ENCODE assay signal across 19 mouse cellular contexts in genomic region chr2:164438257-164438656, GRCm38 (mm10). TPM values are rescaled to one million over a fixed set of nuclear protein-coding genes. Genes with fewer than 3 reads are reported as not detected.
A peak's percentile ranks its signal among the peaks of the same experiment; 100 is the strongest.
DNase-seq lines count a peak whose midpoint lies in the region; ATAC-seq and TF ChIP-seq lines count a peak whose summit lies in the region.
"Had no signal": no experiment of that assay in that cellular context is flagged by ENCODE, and none has a peak within 500 bp of the region (broad histone marks: within the 10 kb centered on the region; RNA-seq: fewer than 3 reads in every experiment).

No protein-coding gene starts in this region.

- H3K4me2 ChIP-seq in intestine, embryonic 16.5 days (ENCODE audit: low read depth, low read length): peak overlapping the region; percentile 84
- peak overlapping the region; percentile 32 for H3K4me2 ChIP-seq in liver, embryonic 11.5 days
- H3K4me2 ChIP-seq in stomach, embryonic 14.5 days (replicated peaks; ENCODE audit: low read depth, low read length): peak overlapping the region; percentile 13
- H3K4me2 ChIP-seq: forebrain, embryonic 13.5 days; limb, embryonic 15.5 days; midbrain, embryonic 11.5 days had no signal

- H3K9ac ChIP-seq in liver, adult 2 months (ENCODE audit: low read depth, low read length): peak overlapping the region; percentile 60
- H3K9ac ChIP-seq in intestine, embryonic 16.5 days (ENCODE audit: low read depth, low read length): 0 out of 2 replicates have a peak overlapping the region, but pooled peaks have one; percentile 20
- no peak overlapping the region for H3K9ac ChIP-seq in liver, embryonic 11.5 days (ENCODE audit: low read depth, low read length)
- no peak overlapping the region for H3K9ac ChIP-seq in stomach, embryonic 14.5 days (replicated peaks; ENCODE audit: low read depth, low read length)
- H3K9ac ChIP-seq: forebrain, embryonic 13.5 days; limb, embryonic 15.5 days had no signal

- H3K4me1 ChIP-seq in liver, adult 2 months (ENCODE audit: control insufficient read depth, insufficient read depth, low read length): peaks cover 26% of the 10 kb centered on the region
- H3K4me1 ChIP-seq in intestine, embryonic 16.5 days (ENCODE audit: control insufficient read depth, insufficient read depth, low read length): peaks cover 52% of the 10 kb centered on the region
- peaks cover 22% of the 10 kb centered on the region for H3K4me1 ChIP-seq in liver, embryonic 11.5 days (replicated peaks; ENCODE audit: control insufficient read depth, insufficient read depth, low read length)
- peaks cover 63% of the 10 kb centered on the region for H3K4me1 ChIP-seq in stomach, embryonic 14.5 days (ENCODE audit: control insufficient read depth, insufficient read depth, low read length)

- H3K79me2 ChIP-seq in liver, adult 2 months (ENCODE audit: control insufficient read depth, insufficient read depth, low read length): peaks cover 50% of the 10 kb centered on the region

- TF ChIP-seq POLR2A in liver, adult 2 months (IDR thresholded peaks at IDR 0.05; ENCODE audit: extremely low read depth, insufficient read depth, low read length): no peak

- H3K36me3 ChIP-seq in liver, adult 2 months (ENCODE audit: control insufficient read depth, insufficient read depth, low read length): peaks cover 18% of the 10 kb centered on the region; the same call in 1 of the 2 replicates
- no peaks in the 10 kb centered on the region for H3K36me3 ChIP-seq in intestine, embryonic 16.5 days (ENCODE audit: control insufficient read depth, insufficient read depth, low read length)
- H3K36me3 ChIP-seq in liver, embryonic 11.5 days (ENCODE audit: control insufficient read depth, insufficient read depth, low read length): no peaks in the 10 kb centered on the region
- no peaks in the 10 kb centered on the region for H3K36me3 ChIP-seq in stomach, embryonic 14.5 days (ENCODE audit: control insufficient read depth, insufficient read depth, low read length)
- H3K36me3 ChIP-seq: heart, embryonic 10.5 days; limb, embryonic 15.5 days had no signal

- H3K4me3 ChIP-seq in liver, adult 2 months (ENCODE audit: insufficient read depth, low read depth, low read length): peak overlapping the region; percentile 75
- H3K4me3 ChIP-seq in intestine, embryonic 16.5 days (ENCODE audit: low read length): peak overlapping the region; percentile 30
- no peak overlapping the region for H3K4me3 ChIP-seq in liver, embryonic 11.5 days (ENCODE audit: low read depth, low read length)
- no peak overlapping the region for H3K4me3 ChIP-seq in stomach, embryonic 14.5 days (ENCODE audit: low read depth, low read length)
- H3K4me3 ChIP-seq: forebrain, embryonic 13.5 days; heart, embryonic 10.5 days; limb, embryonic 15.5 days had no signal

- TF ChIP-seq CTCF in liver, adult 2 months (IDR thresholded peaks at IDR 0.05; ENCODE audit: low read depth, low read length): 0 out of 2 replicates have a peak, but pooled peaks have one; percentile 6

- ATAC-seq in intestine, embryonic 16.5 days: peak; percentile 25
- no peak for ATAC-seq in liver, embryonic 11.5 days (replicated peaks; ENCODE audit: low FRiP score)
- peak; percentile 51 for ATAC-seq in stomach, embryonic 14.5 days (ENCODE audit: insufficient number of reproducible peaks, insufficient read depth, low FRiP score, low read depth)
- ATAC-seq: forebrain, embryonic 13.5 days had no signal

- WGBS in liver, adult 2 months: 18% methylated on average over 8 of the region's 8 CpGs
- 37% methylated on average over 8 of the region's 8 CpGs for WGBS in intestine, embryonic 16.5 days
- 56% methylated on average over 8 of the region's 8 CpGs for WGBS in liver, embryonic 11.5 days
- 32% methylated on average over 8 of the region's 8 CpGs for WGBS in stomach, embryonic 14.5 days

- peak overlapping the region; percentile 59 for H3K27ac ChIP-seq in liver, adult 2 months (replicated peaks; ENCODE audit: insufficient read depth, low read depth, low read length)
- H3K27ac ChIP-seq in intestine, embryonic 16.5 days (ENCODE audit: low read length): peak overlapping the region; percentile 95
- H3K27ac ChIP-seq in liver, embryonic 11.5 days (ENCODE audit: low read depth, low read length): no peak overlapping the region
- peak overlapping the region; percentile 86; the same call in 1 of the 2 replicates for H3K27ac ChIP-seq in stomach, embryonic 14.5 days (ENCODE audit: low read length)
- H3K27ac ChIP-seq: forebrain, embryonic 13.5 days; heart, embryonic 10.5 days had no signal

- intact Hi-C loops in left cerebral cortex, postnatal 4 days (cut with DNase I): no loop called here

- H3K27me3 ChIP-seq in liver, adult 2 months (ENCODE audit: control insufficient read depth, insufficient read depth, low read length): no peaks in the 10 kb centered on the region
- no peaks in the 10 kb centered on the region for H3K27me3 ChIP-seq in intestine, embryonic 16.5 days (replicated peaks; ENCODE audit: control insufficient read depth, insufficient read depth, low read length)
- peaks cover 35% of the 10 kb centered on the region for H3K27me3 ChIP-seq in liver, embryonic 11.5 days (replicated peaks; ENCODE audit: control insufficient read depth, insufficient read depth, low read length)
- H3K27me3 ChIP-seq in stomach, embryonic 14.5 days (ENCODE audit: control insufficient read depth, insufficient read depth, low read length): no peaks in the 10 kb centered on the region
- H3K27me3 ChIP-seq: limb, embryonic 15.5 days had no signal

- no peaks in the 10 kb centered on the region for H3K9me3 ChIP-seq in intestine, embryonic 16.5 days (ENCODE audit: control insufficient read depth, low read length)
- no peaks in the 10 kb centered on the region for H3K9me3 ChIP-seq in liver, embryonic 11.5 days (ENCODE audit: control insufficient read depth, low read length)
- no peaks in the 10 kb centered on the region for H3K9me3 ChIP-seq in stomach, embryonic 14.5 days (ENCODE audit: control insufficient read depth, low read depth, low read length)
- H3K9me3 ChIP-seq: forebrain, embryonic 13.5 days; heart, embryonic 10.5 days; limb, embryonic 15.5 days had no signal

- DNase-seq in liver, adult 2 months (ENCODE audit: extremely low read depth, low read depth, low spot score): peak; percentile 87
- DNase-seq in liver: no peak
- DNase-seq in liver, embryonic 11.5 days (ENCODE audit: low spot score): no peak
- DNase-seq in thymus, adult 18-20 months: no peak
- DNase-seq in left cerebral cortex, postnatal 4 days: no peak
- no peak for DNase-seq in spleen, postnatal 4 days (ENCODE audit: low spot score in 2 of 2)
- DNase-seq: cerebellum, postnatal 14 days; spleen, adult 18-20 months; thymus, postnatal 14 days had no signal

RNA-seq across cellular contexts. Expression of gene Sdc4, which starts 5.4 kb away (rescaled TPM):
- 511 and 573 TPM in 2 replicates for total RNA-seq in liver, adult 2 months (2014; rRNA removed)
- polyA plus RNA-seq in liver, adult 2 months (2012; rRNA removed): 178 and 182 TPM in 2 replicates
- polyA plus RNA-seq in intestine, embryonic 16.5 days (2015; fragmentation: Nextera tagmentation; extraction: Ambion mirVana): 130 and 138 TPM in 2 replicates
- 38.9 and 39.2 TPM in 2 replicates for polyA plus RNA-seq in liver, embryonic 11.5 days (2014; fragmentation: Nextera tagmentation; extraction: Ambion mirVana)
- polyA plus RNA-seq in stomach, embryonic 14.5 days (2014; fragmentation: Nextera tagmentation; extraction: Ambion mirVana): 104 and 120 TPM in 2 replicates
- total RNA-seq in left cerebral cortex, postnatal 4 days (2021): 10 to 100 TPM in 1 of 2 experiments, 1 to 10 TPM in 1; 9.6 to 12.6 TPM

RNA-seq across cellular contexts. Expression of gene Sys1, which starts 18.5 kb away (rescaled TPM):
- 33.7 and 40.9 TPM in 2 replicates for total RNA-seq in liver, adult 2 months (2014; rRNA removed)
- polyA plus RNA-seq in liver, adult 2 months (2012; rRNA removed): 145 and 157 TPM in 2 replicates
- 54.0 and 56.4 TPM in 2 replicates for polyA plus RNA-seq in intestine, embryonic 16.5 days (2015; fragmentation: Nextera tagmentation; extraction: Ambion mirVana)
- 49.1 and 52.8 TPM in 2 replicates for polyA plus RNA-seq in liver, embryonic 11.5 days (2014; fragmentation: Nextera tagmentation; extraction: Ambion mirVana)
- polyA plus RNA-seq in stomach, embryonic 14.5 days (2014; fragmentation: Nextera tagmentation; extraction: Ambion mirVana): 65.0 and 67.6 TPM in 2 replicates
- 10 to 100 TPM; 42.5 to 45.8 TPM for total RNA-seq in left cerebral cortex, postnatal 4 days (2021)

RNA-seq across cellular contexts. Expression of gene Gm20458, which starts 22.5 kb away (rescaled TPM):
- total RNA-seq in liver, adult 2 months (2014; rRNA removed): 0.46 TPM in 1 of 2 replicates, not detected in the other
- polyA plus RNA-seq in liver, adult 2 months (2012; rRNA removed): 11.7 and 14.2 TPM in 2 replicates
- polyA plus RNA-seq in intestine, embryonic 16.5 days (2015; fragmentation: Nextera tagmentation; extraction: Ambion mirVana): 9.8 and 11.9 TPM in 2 replicates
- polyA plus RNA-seq in liver, embryonic 11.5 days (2014; fragmentation: Nextera tagmentation; extraction: Ambion mirVana): 4.4 and 7.4 TPM in 2 replicates
- polyA plus RNA-seq in stomach, embryonic 14.5 days (2014; fragmentation: Nextera tagmentation; extraction: Ambion mirVana): 7.0 and 19.1 TPM in 2 replicates
- 1 to 10 TPM in 1 of 2 experiments, not detected in 1; 2.9 TPM for total RNA-seq in left cerebral cortex, postnatal 4 days (2021)

RNA-seq across cellular contexts. Expression of gene Matn4, which starts 33.3 kb away (rescaled TPM):
- total RNA-seq in liver, adult 2 months (2014; rRNA removed): 0.07 and 0.09 TPM in 2 replicates
- 0.04 and 0.05 TPM in 2 replicates for polyA plus RNA-seq in liver, adult 2 months (2012; rRNA removed)
- 8.3 and 9.0 TPM in 2 replicates for polyA plus RNA-seq in intestine, embryonic 16.5 days (2015; fragmentation: Nextera tagmentation; extraction: Ambion mirVana)
- 0.14 and 0.32 TPM in 2 replicates for polyA plus RNA-seq in liver, embryonic 11.5 days (2014; fragmentation: Nextera tagmentation; extraction: Ambion mirVana)
- 1.1 and 2.0 TPM in 2 replicates for polyA plus RNA-seq in stomach, embryonic 14.5 days (2014; fragmentation: Nextera tagmentation; extraction: Ambion mirVana)
- 1 to 10 TPM; 9.6 to 9.8 TPM for total RNA-seq in left cerebral cortex, postnatal 4 days (2021)

RNA-seq across cellular contexts. Expression of gene Trp53tg5, which starts 35.3 kb away (rescaled TPM):
- not detected in 2 replicates for total RNA-seq in liver, adult 2 months (2014; rRNA removed)
- not detected in 2 replicates for polyA plus RNA-seq in liver, adult 2 months (2012; rRNA removed)
- not detected in 2 replicates for polyA plus RNA-seq in intestine, embryonic 16.5 days (2015; fragmentation: Nextera tagmentation; extraction: Ambion mirVana)
- not detected in 2 replicates for polyA plus RNA-seq in liver, embryonic 11.5 days (2014; fragmentation: Nextera tagmentation; extraction: Ambion mirVana)
- polyA plus RNA-seq in stomach, embryonic 14.5 days (2014; fragmentation: Nextera tagmentation; extraction: Ambion mirVana): not detected in 2 replicates
- total RNA-seq in left cerebral cortex, postnatal 4 days (2021): not detected
- total RNA-seq: gastrocnemius, adult 8-10 months; left cerebral cortex, adult 8-10 months had no signal
- polyA plus RNA-seq: embryonic facial prominence, embryonic 14.5 days; forebrain, embryonic 13.5 days; heart, embryonic 10.5 days; hindbrain, embryonic 11.5 days; limb, embryonic 15.5 days; midbrain, embryonic 11.5 days had no signal

Comparison
In these comparisons a context has a peak if more than half of its experiments do, and no peak if none do; other contexts are left out.
1. H3K4me3 ChIP-seq: peak in liver, adult 2 months (single experiment) and intestine, embryonic 16.5 days (single experiment); none in liver, embryonic 11.5 days (single experiment) and stomach, embryonic 14.5 days (single experiment).
2. H3K9ac ChIP-seq: peak in liver, adult 2 months (single experiment) and intestine, embryonic 16.5 days (single experiment); none in liver, embryonic 11.5 days (single experiment) and stomach, embryonic 14.5 days (single experiment).
3. H3K4me2 ChIP-seq: peak in every context shown above with its lines; median percentile 84 in intestine, embryonic 16.5 days; 32 in liver, embryonic 11.5 days; 13 in stomach, embryonic 14.5 days.